Mouse (Mus musculus) hematopoietic stem cell, adult 5-6 weeks (primary cell): ENCODE measurements around the gene Tbck. TPM values are rescaled to one million over a fixed set of nuclear protein-coding genes. Genes with fewer than 3 reads are reported as not detected.

Source experiments
- ATAC-seq, 2 experiments: fragments of 125-278 bp in 1 of 2; replicated peaks in 1 of 2; 2 replicates each; pipeline ENCODE4 v1.8.0; 2016 to 2017; ENCODE audit warnings: inconsistent platforms in 2 of 2, mild to moderate bottlenecking in 2 of 2, moderate number of reproducible peaks in 2 of 2, low read depth in 1 of 2, moderate TSS enrichment in 1 of 2; ENCODE audit not compliant: low FRiP score in 2 of 2, poor library complexity in 2 of 2, severe bottlenecking in 2 of 2, insufficient read depth in 1 of 2, low TSS enrichment in 1 of 2
- total RNA-seq: library from RNA; stranded (forward); fragments of 172-1452, 232-1000 nt; gene quantifications from 2 replicates; pipeline ENCODE4 v1.2.3, GENCODE M21; 2017

Tbck gene
- total RNA-seq, 1 experiment from 2014 or later: 23.3 TPM

DNA sequence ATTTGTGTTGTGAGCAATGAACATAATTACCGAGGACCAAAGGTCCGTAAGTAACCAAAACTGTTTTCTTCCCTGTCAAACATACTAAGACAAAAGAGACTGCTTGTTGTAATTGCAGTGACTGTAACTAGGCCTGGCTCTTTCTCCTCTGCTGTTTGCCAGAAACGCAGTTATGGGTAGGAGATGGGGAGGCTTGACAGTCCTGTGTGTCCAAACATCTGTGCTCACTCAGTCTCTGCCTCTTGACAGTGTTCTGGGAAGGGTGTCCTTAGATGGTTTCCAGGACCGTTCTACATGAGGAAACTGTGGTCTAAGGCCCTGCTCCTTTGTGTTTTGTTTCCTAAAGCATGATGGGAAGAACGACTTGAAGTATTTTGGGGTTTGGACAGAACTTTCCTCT, 128.4 kb downstream of the Tbck start:
- ATAC-seq: no peak

GRCm38 (mm10) chr3:132813147-132813546, 129.2 kb downstream of the Tbck start:
- peak; percentile 38 to 44; a peak in 1 of 4 replicates for ATAC-seq

DNA sequence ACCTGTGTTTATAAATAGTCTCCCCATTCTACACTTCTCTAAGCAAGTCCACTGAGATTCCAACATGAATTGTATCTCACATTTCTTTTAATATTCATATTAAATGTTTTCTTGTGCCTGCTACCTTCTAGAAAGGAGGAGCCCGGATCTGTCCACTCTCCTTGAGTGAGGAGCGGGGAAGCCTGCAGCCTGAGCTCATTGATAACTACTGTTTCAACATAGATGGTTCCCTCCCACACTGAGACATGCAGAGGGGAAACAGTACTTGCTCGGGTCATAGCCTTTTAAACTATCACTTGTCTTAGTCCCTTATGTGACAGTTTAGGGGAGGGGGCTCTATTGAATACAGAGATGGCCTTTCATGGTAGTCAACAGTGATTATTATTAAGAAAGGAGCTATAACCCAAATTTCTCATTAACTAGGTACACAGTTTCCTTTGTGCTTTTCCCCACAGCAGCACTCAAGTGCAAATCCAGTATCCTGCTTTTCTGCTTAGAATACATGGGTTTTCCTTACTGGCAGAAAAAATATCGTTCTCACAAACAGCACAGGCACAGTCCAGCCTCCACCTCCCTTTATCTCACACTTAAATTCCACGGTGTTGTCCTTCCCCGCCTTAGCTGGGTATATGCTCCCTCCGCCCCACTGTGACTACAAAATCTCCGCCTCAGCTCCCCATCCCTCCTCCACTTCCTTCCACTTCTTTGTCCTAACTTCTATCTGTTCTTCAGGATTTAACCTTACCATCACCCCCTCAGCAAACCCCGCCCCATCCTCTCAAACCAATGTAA, 130.0 kb downstream of the Tbck start:
- no peak for ATAC-seq

DNA sequence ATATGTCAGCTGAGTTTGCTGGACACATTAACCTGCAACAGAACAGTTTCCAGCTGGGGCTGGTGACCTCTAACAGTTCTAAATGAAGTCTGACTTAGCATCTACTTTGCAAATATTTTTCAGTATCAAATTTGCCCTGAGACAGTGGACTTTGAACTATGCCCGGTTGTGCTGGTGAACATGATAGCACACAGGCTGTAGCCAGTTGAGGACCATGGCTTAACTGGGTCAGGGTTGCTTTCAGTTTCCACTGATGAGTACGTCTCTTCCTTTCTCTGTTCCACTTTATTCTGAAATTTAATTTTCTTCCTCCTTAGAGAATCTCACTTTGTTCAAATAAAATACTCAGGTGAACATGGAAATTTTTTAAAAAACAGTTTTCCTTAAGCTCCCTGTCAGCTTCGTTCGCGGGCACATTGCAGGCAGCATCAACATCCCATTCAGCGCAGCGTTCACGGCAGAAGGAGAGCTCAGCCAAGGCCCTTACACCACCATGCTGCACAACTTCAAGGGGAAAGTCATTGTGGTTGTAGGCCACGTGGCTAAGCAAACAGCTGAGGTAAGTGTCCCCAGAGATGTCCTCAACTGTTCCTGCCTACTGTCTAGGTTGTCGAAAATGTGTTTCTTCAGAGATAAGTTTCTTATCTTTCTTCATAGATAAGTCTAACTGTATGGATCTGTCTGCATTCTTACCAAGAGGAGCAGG, 131.0 kb downstream of the Tbck start:
- ATAC-seq: no peak

DNA sequence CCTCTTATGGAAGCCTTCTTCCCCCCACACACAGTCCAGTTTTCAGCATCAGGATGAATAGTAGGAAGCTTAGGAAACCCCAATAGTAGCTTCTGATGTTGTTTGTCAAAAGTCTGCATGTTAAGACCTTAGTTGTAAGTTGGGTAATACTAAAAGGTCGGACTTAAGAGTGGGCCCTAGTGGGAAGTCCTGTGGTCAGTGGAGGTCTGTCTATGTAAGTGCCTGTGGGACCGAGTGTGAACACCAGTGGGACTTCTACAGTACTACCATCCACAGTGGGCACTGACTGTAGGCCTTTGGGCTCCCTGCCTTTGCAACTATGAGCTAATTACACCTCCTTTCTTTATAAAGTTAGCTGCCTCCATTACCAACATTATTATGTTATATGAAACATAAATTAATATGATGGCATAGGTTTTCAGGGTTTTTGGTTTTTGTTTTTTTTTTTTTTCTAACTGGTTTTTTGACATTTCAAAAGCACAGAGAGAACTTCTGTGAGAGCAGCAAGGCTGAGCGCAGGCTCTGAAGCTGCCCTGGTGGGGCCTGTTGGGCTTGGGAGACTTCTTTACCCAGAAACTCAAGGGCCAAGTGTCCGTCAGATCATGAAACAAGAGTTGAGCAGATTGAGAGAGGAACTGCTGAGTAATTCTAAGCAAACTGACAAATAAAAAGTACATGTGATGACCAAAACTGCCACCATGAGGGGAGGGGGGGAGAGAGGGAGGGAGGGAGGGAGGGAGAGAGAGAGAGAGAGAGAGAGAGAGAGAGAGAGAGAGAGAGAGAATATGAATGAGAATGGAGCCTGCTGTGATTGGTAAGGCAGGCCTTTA, 131.8 kb downstream of the Tbck start:
- ATAC-seq: no peak

DNA sequence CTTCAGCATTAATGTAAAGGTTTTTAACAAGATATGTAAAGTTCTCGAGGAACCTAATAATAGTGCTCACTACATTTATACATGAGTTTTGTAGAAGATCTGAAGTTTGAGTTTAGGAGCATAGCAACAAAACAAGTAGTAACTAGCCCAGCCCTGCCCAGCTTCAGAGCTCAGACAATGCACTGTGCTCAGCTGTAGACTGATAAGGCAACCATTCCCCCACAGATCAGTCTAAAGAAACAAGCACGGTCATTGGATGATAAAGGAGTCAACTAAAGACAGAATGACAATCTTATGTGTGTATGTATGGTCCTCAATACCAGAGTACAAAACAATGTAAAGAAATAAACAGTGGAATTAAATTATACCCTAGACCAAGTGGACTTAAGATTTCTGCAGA, 135.5 kb downstream of the Tbck start:
- ATAC-seq: no peak

DNA sequence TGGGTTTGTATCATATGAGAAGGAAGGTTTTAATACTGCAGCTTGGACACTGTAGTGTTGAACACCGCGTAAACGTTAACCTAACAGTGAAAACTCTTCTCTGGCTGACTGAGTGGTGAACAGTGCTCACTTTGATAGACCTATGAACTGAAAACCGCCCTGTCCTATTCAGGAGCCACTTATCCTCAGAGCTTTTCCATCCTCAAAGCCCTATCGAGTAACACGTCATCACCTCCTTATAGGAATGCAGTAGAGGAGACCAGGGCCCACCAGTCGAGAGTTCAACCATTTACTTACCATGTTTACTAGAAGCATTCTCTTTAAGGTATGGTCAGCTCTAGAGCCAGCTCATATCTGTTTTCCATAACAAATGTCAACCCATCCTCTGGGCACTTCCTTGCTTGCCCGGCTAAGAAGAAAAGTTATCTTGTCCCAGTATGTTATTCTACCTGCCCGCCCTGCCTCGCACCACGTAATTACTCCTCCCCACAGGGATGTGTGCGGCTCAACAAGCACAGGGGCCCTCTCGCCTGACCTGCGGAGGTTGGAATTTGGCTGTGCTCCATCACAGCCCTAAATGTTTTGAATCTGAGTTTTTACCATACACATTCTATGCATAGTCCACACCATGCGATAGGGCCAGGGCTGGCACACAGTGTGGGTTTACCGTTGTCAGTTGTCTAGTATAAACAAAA, 147.4 kb downstream of the Tbck start:
- no peak for ATAC-seq

DNA sequence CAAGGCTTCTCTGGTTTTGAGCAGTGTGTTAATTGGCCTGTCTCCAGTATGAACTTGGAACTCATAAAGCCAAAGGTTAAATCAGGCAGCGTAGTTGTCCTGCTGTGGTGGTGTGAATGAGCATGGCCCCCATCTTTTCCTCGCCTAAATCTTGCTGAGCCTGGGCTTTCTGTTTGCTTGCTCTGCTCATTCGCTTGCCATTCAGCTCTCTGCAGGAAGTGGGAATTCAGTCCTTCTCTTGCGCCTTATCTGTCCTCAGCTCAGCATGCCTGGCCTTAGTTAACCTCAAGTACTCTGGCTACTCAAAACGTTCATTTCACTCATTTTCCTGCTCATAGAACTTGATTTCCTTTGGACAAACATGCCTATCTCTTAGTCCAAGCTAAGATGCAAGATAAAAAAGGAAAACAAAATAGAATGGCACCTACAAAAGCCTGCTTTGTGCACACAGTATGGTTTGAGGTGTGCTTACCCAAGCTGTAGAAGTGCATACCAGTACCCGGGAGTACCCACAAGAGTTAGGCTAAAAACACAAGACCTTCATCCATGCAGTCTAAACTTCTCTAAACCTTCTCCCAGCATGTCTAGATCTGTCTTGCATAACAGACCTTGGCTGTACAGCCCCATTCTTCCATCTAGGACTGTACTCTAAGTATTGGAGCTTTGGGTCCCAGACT, 151.3 kb downstream of the Tbck start:
- no peak for ATAC-seq

- no peak for ATAC-seq
These were observed 153.2 kb downstream of the Tbck start for GRCm38 (mm10) chr3:132837134-132837533.

GRCm38 (mm10) chr3:132838656-132839417, 154.9 kb downstream of the Tbck start:
- no peak for ATAC-seq

GRCm38 (mm10) chr3:132839516-132839915, 155.6 kb downstream of the Tbck start:
- ATAC-seq: no peak

DNA sequence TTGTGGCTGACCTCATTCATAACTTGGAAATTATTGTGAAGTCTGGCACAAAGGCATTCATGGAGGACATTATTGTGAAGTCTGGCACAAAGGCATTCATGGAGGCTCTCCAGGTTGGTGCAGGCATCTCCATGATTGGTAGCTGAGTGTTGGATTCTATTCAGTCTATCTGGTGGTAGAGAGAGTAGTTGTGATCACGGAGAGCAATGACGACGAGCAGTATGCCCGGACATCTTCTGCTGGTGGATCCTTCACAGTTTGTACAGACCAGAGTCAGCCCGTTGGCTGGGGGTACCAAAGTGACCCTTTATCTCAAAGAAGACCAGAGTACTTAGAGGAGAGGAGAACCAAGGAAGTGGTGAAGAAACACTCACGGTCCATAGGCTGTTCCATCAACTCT, 158.7 kb downstream of the Tbck start:
- no peak for ATAC-seq

DNA sequence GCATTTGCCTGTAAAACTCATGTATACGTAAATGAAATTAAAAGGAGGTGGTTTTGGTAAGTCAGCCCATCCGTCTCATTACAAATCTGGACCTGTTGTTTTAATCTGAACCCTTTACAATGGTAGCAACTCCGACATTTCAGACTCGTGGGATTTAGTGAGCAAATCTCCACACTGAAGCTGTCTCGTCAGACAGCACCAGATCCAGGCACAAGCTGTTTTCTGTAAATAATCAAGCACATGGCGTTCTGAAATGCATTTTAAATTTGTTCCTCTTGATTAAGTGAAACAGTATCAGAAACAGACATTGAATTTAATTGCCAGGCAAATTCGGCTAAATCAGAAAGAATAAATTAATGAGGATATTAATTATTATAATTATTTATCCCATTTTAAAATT, 165.7 kb downstream of the Tbck start:
- no peak for ATAC-seq

- no peak for ATAC-seq
These were observed 166.5 kb downstream of the Tbck start for GRCm38 (mm10) chr3:132850431-132850830.

- ATAC-seq: no peak
These were observed 167.5 kb downstream of the Tbck start for GRCm38 (mm10) chr3:132851417-132851816.
